Mouse (Mus musculus): ENCODE results near the gene Jpt1. TPM values are rescaled to one million over a fixed set of nuclear protein-coding genes. Genes with fewer than 3 reads are reported as not detected.

Jpt1 gene
- polyA plus RNA-seq, 1 experiment, result 320 TPM

DNA sequence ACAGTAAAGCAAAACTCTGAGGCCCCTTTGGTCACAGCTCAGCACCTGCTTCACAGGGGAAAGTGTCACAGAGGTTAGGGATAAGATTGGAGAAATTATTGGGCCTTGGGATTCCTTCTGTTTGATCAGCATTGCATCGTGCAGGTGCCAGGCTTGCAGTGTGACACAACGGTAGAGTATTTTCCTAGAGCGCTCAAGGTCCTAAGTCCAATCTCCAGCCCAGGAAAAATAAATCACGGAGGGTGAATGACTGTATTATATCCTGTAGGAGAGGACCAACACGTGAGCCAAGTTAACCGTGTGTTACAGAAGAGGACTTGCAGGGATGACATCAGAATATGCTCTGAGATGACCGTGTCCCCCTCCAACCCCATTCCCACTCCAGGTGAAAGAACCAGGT lies 64.0 kb downstream of the Jpt1 start:
- H3ac ChIP-seq (ENCODE audit: control insufficient read depth, insufficient read length, low read depth), result no peak overlapping the region

DNA sequence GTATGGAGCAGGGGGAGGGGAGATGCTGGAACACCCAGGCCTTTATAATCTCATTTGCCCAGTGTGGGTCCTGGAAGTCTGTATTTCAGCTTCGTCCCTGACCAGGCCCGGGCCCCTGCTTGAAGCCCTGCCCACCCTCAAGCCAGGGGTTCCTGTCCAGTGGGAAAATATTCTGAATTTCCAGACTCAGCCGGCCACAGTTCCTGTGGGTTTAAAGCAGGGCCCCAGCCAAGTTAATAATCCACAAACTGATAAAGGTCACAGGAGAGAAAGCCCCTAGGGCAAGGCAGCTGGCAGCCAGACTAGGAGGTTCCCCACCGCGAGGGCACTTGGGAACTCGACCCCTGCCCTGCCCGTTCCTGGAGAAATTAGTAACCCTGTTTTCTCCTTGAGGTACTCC lies 65.2 kb downstream of the Jpt1 start:
- no peak for TF ChIP-seq USF1 (IDR thresholded peaks at IDR 0.05; ENCODE audit: low read depth)
- no peak for TF ChIP-seq CEBPB (IDR thresholded peaks at IDR 0.05; ENCODE audit: low read depth)
- no peak for TF ChIP-seq FOSL1 (IDR thresholded peaks at IDR 0.05; ENCODE audit: insufficient read depth, low read length, poor library complexity, severe bottlenecking)
- TF ChIP-seq CTCF (IDR thresholded peaks at IDR 0.05; ENCODE audit: control insufficient read depth, insufficient read depth, insufficient read length), result no peak
- TF ChIP-seq MAX (IDR thresholded peaks at IDR 0.05), result no peak
- no peak for TF ChIP-seq MYOG (IDR thresholded peaks at IDR 0.05; ENCODE audit: control insufficient read depth, extremely low read depth, insufficient read length)
- TF ChIP-seq MYOD1 (IDR thresholded peaks at IDR 0.05; ENCODE audit: control insufficient read depth, insufficient read length, low read depth), result no peak
- no peaks in the 10 kb centered on the region for H3K79me3 ChIP-seq (ENCODE audit: low read depth)
- H3K79me2 ChIP-seq (ENCODE audit: control insufficient read depth, insufficient read depth), result no peaks in the 10 kb centered on the region
- H3K4me3 ChIP-seq (ENCODE audit: insufficient read depth, poor library complexity, severe bottlenecking), result no peak overlapping the region
- no peak overlapping the region for H3ac ChIP-seq (ENCODE audit: control insufficient read depth, insufficient read length, low read depth)
- H3K36me3 ChIP-seq (ENCODE audit: control insufficient read depth, insufficient read depth), result no peaks in the 10 kb centered on the region
- peaks cover 43% of the 10 kb centered on the region for H3K27me3 ChIP-seq (ENCODE audit: control insufficient read depth, insufficient read depth, insufficient read length)

More for the DNA sequence above, 64.0 kb downstream of the Jpt1 start:
- no peaks in the 10 kb centered on the region for H3K36me3 ChIP-seq (ENCODE audit: control insufficient read depth, insufficient read depth)
- peaks cover 43% of the 10 kb centered on the region for H3K27me3 ChIP-seq (ENCODE audit: control insufficient read depth, insufficient read depth, insufficient read length)
- no peaks in the 10 kb centered on the region for H3K79me2 ChIP-seq (ENCODE audit: control insufficient read depth, insufficient read depth)
- TF ChIP-seq CEBPB (IDR thresholded peaks at IDR 0.05; ENCODE audit: low read depth) (no peak), MYOG (IDR thresholded peaks at IDR 0.05; ENCODE audit: control insufficient read depth, extremely low read depth, insufficient read length) (no peak), USF1 (IDR thresholded peaks at IDR 0.05; ENCODE audit: low read depth) (no peak), FOSL1 (IDR thresholded peaks at IDR 0.05; ENCODE audit: insufficient read depth, low read length, poor library complexity, severe bottlenecking) (no peak), CTCF (IDR thresholded peaks at IDR 0.05; ENCODE audit: control insufficient read depth, insufficient read depth, insufficient read length) (no peak), MYOD1 (IDR thresholded peaks at IDR 0.05; ENCODE audit: control insufficient read depth, insufficient read length, low read depth) (no peak), MAX (IDR thresholded peaks at IDR 0.05) (no peak)
- no peaks in the 10 kb centered on the region for H3K79me3 ChIP-seq (ENCODE audit: low read depth)
- no peak overlapping the region for H3K4me3 ChIP-seq (ENCODE audit: insufficient read depth, poor library complexity, severe bottlenecking)

DNA sequence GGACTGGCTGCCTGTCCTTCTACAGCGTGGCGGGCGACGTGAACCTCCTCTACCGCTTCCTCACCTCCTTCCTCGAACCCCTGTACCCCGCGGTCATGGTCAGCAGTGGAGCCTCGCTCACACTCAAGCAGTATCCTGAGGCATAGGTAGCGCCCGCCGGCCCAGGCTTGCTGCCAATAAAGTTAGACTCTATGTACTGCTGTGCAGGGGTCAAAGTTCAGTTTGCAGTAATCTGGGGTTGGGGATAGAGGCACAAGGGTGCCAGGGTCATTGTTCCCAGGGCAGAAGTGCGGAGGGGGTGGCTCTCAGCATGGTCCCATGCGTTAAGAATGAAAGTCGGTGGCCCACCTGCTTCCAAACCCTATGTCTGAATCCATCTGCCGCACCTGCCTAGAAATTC lies 66.1 kb downstream of the Jpt1 start:
- no peaks in the 10 kb centered on the region for H3K79me2 ChIP-seq (ENCODE audit: control insufficient read depth, insufficient read depth)
- no peak for TF ChIP-seq MAX (IDR thresholded peaks at IDR 0.05)
- no peak for TF ChIP-seq MYOD1 (IDR thresholded peaks at IDR 0.05; ENCODE audit: control insufficient read depth, insufficient read length, low read depth)
- peaks cover 39% of the 10 kb centered on the region for H3K27me3 ChIP-seq (ENCODE audit: control insufficient read depth, insufficient read depth, insufficient read length)
- no peak overlapping the region for H3K4me3 ChIP-seq (ENCODE audit: insufficient read depth, poor library complexity, severe bottlenecking)
- H3K36me3 ChIP-seq (ENCODE audit: control insufficient read depth, insufficient read depth), result no peaks in the 10 kb centered on the region
- no peak overlapping the region for H3ac ChIP-seq (ENCODE audit: control insufficient read depth, insufficient read length, low read depth)
- H3K79me3 ChIP-seq (ENCODE audit: low read depth), result no peaks in the 10 kb centered on the region

Small RNA genes within 50 kb of the gene (microRNA-seq; reads per million reads assigned to microRNA genes)
- gene Mir3968 (ENCODE audit: borderline microRNAs expressed), result not detected

Other genes with a start within 250 kb of the Jpt1 start
- gene Grin2c, start 247.1 kb downstream of the Jpt1 start, polyA plus RNA-seq (2012; fragmentation: generic; extraction: Trizol), result not detected
- 10.7 TPM for gene Fdxr, start 237.3 kb downstream of the Jpt1 start, polyA plus RNA-seq (2012; fragmentation: generic; extraction: Trizol)
- gene Fads6, start 216.7 kb downstream of the Jpt1 start, polyA plus RNA-seq (2012; fragmentation: generic; extraction: Trizol), result 0.21 TPM
- gene Otop2, start 207.2 kb downstream of the Jpt1 start, polyA plus RNA-seq (2012; fragmentation: generic; extraction: Trizol), result not detected
- 0.01 TPM for gene Ush1g, start 192.3 kb downstream of the Jpt1 start, polyA plus RNA-seq (2012; fragmentation: generic; extraction: Trizol)
- not detected for gene Otop3, start 179.7 kb downstream of the Jpt1 start, polyA plus RNA-seq (2012; fragmentation: generic; extraction: Trizol)
- gene Hid1, start 146.6 kb downstream of the Jpt1 start, polyA plus RNA-seq (2012; fragmentation: generic; extraction: Trizol), result 14.4 TPM
- 23.2 TPM for gene Cdr2l, start 132.5 kb downstream of the Jpt1 start, polyA plus RNA-seq (2012; fragmentation: generic; extraction: Trizol)
- gene Mrpl58, start 110.6 kb downstream of the Jpt1 start, polyA plus RNA-seq (2012; fragmentation: generic; extraction: Trizol), result 186 TPM
- gene Atp5h, start 94.4 kb downstream of the Jpt1 start, polyA plus RNA-seq (2012; fragmentation: generic; extraction: Trizol), result 530 TPM
- 26.7 TPM for gene Kctd2, start 94.3 kb downstream of the Jpt1 start, polyA plus RNA-seq (2012; fragmentation: generic; extraction: Trizol)
- gene Trim80, start 73.8 kb downstream of the Jpt1 start, polyA plus RNA-seq (2012; fragmentation: generic; extraction: Trizol), result not detected
- 0.07 TPM for gene Slc16a5, start 51.9 kb downstream of the Jpt1 start, polyA plus RNA-seq (2012; fragmentation: generic; extraction: Trizol)
- gene Armc7, start 38.7 kb downstream of the Jpt1 start, polyA plus RNA-seq (2012; fragmentation: generic; extraction: Trizol), result 5.4 TPM
- 109 TPM for gene Nt5c, start 22.5 kb downstream of the Jpt1 start, polyA plus RNA-seq (2012; fragmentation: generic; extraction: Trizol)
- gene Sumo2, start 21.9 kb upstream of the Jpt1 start, polyA plus RNA-seq (2012; fragmentation: generic; extraction: Trizol), result 384 TPM
- 110 TPM for gene Nup85, start 50.0 kb upstream of the Jpt1 start, polyA plus RNA-seq (2012; fragmentation: generic; extraction: Trizol)
- gene Mrps7, start 89.5 kb upstream of the Jpt1 start, polyA plus RNA-seq (2012; fragmentation: generic; extraction: Trizol), result 79.7 TPM
- 16.0 TPM for gene Gga3, start 89.7 kb upstream of the Jpt1 start, polyA plus RNA-seq (2012; fragmentation: generic; extraction: Trizol)
- gene Mif4gd, start 98.6 kb upstream of the Jpt1 start, polyA plus RNA-seq (2012; fragmentation: generic; extraction: Trizol), result 13.4 TPM
- gene Slc25a19, start 113.9 kb upstream of the Jpt1 start, polyA plus RNA-seq (2012; fragmentation: generic; extraction: Trizol), result 13.7 TPM
- gene Grb2, start 194.2 kb upstream of the Jpt1 start, polyA plus RNA-seq (2012; fragmentation: generic; extraction: Trizol), result 45.0 TPM